Mouse (Mus musculus): ENCODE measurements around the gene Tbpl1. TPM values are rescaled to one million over a fixed set of nuclear protein-coding genes. Genes with fewer than 3 reads are reported as not detected.

Tbpl1 gene
- total RNA-seq, 2 experiments from 2014 or later, result 17.6 to 20.4 TPM

GRCm38 (mm10) chr10:22714520-22714919, 17.2 kb downstream of the Tbpl1 start:
- DNase-seq, result peak; percentile 44
- intact Hi-C loops (cut with DNase I; ENCODE audit: low total_unique reads), result no loop called here

GRCm38 (mm10) chr10:22712955-22713354, 18.8 kb downstream of the Tbpl1 start:
- no peak for DNase-seq
- intact Hi-C loops (cut with DNase I; ENCODE audit: low total_unique reads), result no loop called here

GRCm38 (mm10) chr10:22710173-22710777, 21.5 kb downstream of the Tbpl1 start:
- intact Hi-C loops (cut with DNase I; ENCODE audit: low total_unique reads), result no loop called here
- no peak for DNase-seq

GRCm38 (mm10) chr10:22708190-22708843, 23.4 kb downstream of the Tbpl1 start:
- intact Hi-C loops (cut with DNase I; ENCODE audit: low total_unique reads), result loop anchor here (10.0 kb wide), 1 partner anchor 94 kb away; no protein-coding TSS in a partner anchor

GRCm38 (mm10) chr10:22703844-22704243, 27.9 kb downstream of the Tbpl1 start:
- intact Hi-C loops (cut with DNase I; ENCODE audit: low total_unique reads), result loop anchor here (10.0 kb wide), 1 partner anchor 89 kb away; no protein-coding TSS in a partner anchor
- DNase-seq, result no peak

More at GRCm38 (mm10) chr10:22708190-22708843, 23.4 kb downstream of the Tbpl1 start:
- DNase-seq, result no peak

GRCm38 (mm10) chr10:22701485-22702315, 30.0 kb downstream of the Tbpl1 start:
- no peak for DNase-seq

GRCm38 (mm10) chr10:22700773-22701172, 31.0 kb downstream of the Tbpl1 start:
- intact Hi-C loops (cut with DNase I; ENCODE audit: low total_unique reads), result loop anchor here (10.0 kb wide), 1 partner anchor 86 kb away; no protein-coding TSS in a partner anchor
- no peak for DNase-seq

More at GRCm38 (mm10) chr10:22701485-22702315, 30.0 kb downstream of the Tbpl1 start:
- intact Hi-C loops (cut with DNase I; ENCODE audit: low total_unique reads), result loop anchor here (10.0 kb wide), 1 partner anchor 87 kb away; no protein-coding TSS in a partner anchor

GRCm38 (mm10) chr10:22699487-22700335, 32.0 kb downstream of the Tbpl1 start:
- intact Hi-C loops (cut with DNase I; ENCODE audit: low total_unique reads), result loop anchor here (10.0 kb wide), 1 partner anchor 85 kb away; no protein-coding TSS in a partner anchor
- no peak for DNase-seq

- intact Hi-C loops (cut with DNase I; ENCODE audit: low total_unique reads), result no loop called here
- no peak for DNase-seq
These were observed 33.4 kb downstream of the Tbpl1 start for GRCm38 (mm10) chr10:22698158-22698953.

GRCm38 (mm10) chr10:22696864-22697263, 34.9 kb downstream of the Tbpl1 start:
- intact Hi-C loops (cut with DNase I; ENCODE audit: low total_unique reads), result no loop called here
- DNase-seq, result no peak

GRCm38 (mm10) chr10:22696236-22696635, 35.5 kb downstream of the Tbpl1 start:
- intact Hi-C loops (cut with DNase I; ENCODE audit: low total_unique reads), result no loop called here
- DNase-seq, result no peak

- DNase-seq, result no peak
- intact Hi-C loops (cut with DNase I; ENCODE audit: low total_unique reads), result no loop called here
These were observed 55.7 kb downstream of the Tbpl1 start for GRCm38 (mm10) chr10:22675848-22676630.

- no peak for DNase-seq
- intact Hi-C loops (cut with DNase I; ENCODE audit: low total_unique reads), result no loop called here
These were observed 57.6 kb downstream of the Tbpl1 start for GRCm38 (mm10) chr10:22674176-22674575.

- intact Hi-C loops (cut with DNase I; ENCODE audit: low total_unique reads), result no loop called here
- DNase-seq, result no peak
These were observed 63.2 kb downstream of the Tbpl1 start for GRCm38 (mm10) chr10:22668509-22668908.

- intact Hi-C loops (cut with DNase I; ENCODE audit: low total_unique reads), result no loop called here
- DNase-seq, result no peak
These were observed 71.3 kb downstream of the Tbpl1 start for GRCm38 (mm10) chr10:22660286-22661000.

GRCm38 (mm10) chr10:22659386-22659725, 72.4 kb downstream of the Tbpl1 start:
- DNase-seq, result no peak
- intact Hi-C loops (cut with DNase I; ENCODE audit: low total_unique reads), result no loop called here

Data from gastrocnemius, postnatal 14 days (tissue).